Mouse (Mus musculus) C2C12 (cell line): ENCODE results near the gene Mrgbp. TPM values are rescaled to one million over a fixed set of nuclear protein-coding genes. Genes with fewer than 3 reads are reported as not detected.

Experiments
- H3K27me3 ChIP-seq: one replicate; pipeline ENCODE4 v1.6.1; 2011; ENCODE audit not compliant: control insufficient read depth, insufficient read depth, insufficient read length
- H3K36me3 ChIP-seq: one replicate; pipeline ENCODE4 v1.6.1; 2011; ENCODE audit not compliant: control insufficient read depth, insufficient read depth
- H3K4me3 ChIP-seq: one replicate; pipeline ENCODE4 v1.5.1; 2011; ENCODE audit warnings: mild to moderate bottlenecking, control low read depth; ENCODE audit not compliant: poor library complexity, insufficient read depth, severe bottlenecking
- H3K79me2 ChIP-seq: one replicate; pipeline ENCODE4 v1.6.1; 2011; ENCODE audit not compliant: control insufficient read depth, insufficient read depth
- H3K79me3 ChIP-seq: one replicate; pipeline ENCODE4 v1.6.1; 2011; ENCODE audit warnings: low read depth, control low read depth
- H3ac ChIP-seq: one replicate; pipeline ENCODE3; 2011; ENCODE audit warnings: low read depth; ENCODE audit not compliant: control insufficient read depth, insufficient read length
- CEBPB ChIP-seq: IDR thresholded peaks from one replicate; pipeline ENCODE4 v1.6.1; 2011; ENCODE audit warnings: low read depth, mild to moderate bottlenecking, control low read depth, moderate library complexity
- CTCF ChIP-seq: IDR thresholded peaks from one replicate; pipeline ENCODE4 v1.5.1; 2011; ENCODE audit not compliant: control insufficient read depth, insufficient read depth, insufficient read length
- FOSL1 ChIP-seq: IDR thresholded peaks from one replicate; pipeline ENCODE4 v1.8.0; 2011; ENCODE audit warnings: mild to moderate bottlenecking, low read length; ENCODE audit not compliant: poor library complexity, insufficient read depth, severe bottlenecking
- MAX ChIP-seq: IDR thresholded peaks from one replicate; pipeline ENCODE4 v1.6.1; 2011; ENCODE audit warnings: mild to moderate bottlenecking, control low read depth
- MYOD1 ChIP-seq: IDR thresholded peaks from one replicate; pipeline ENCODE4 v1.6.1; 2011; ENCODE audit warnings: low read depth; ENCODE audit not compliant: control insufficient read depth, insufficient read length
- MYOG ChIP-seq: IDR thresholded peaks from one replicate; pipeline ENCODE4 v1.6.1; 2011; ENCODE audit not compliant: control insufficient read depth, insufficient read length; ENCODE audit errors: extremely low read depth
- USF1 ChIP-seq: IDR thresholded peaks from one replicate; pipeline ENCODE4 v1.6.1; 2011; ENCODE audit warnings: low read depth, mild to moderate bottlenecking, control low read depth, moderate library complexity
- polyA plus RNA-seq: library from polyadenylated mRNA; unstranded; fragments of >200 nt; fragmentation: generic; extraction: Trizol; gene quantifications from one replicate; pipeline ENCODE4 v1.2.1, GENCODE M21; 2012; ENCODE audit warnings: missing spikeins

Gene Mrgbp
- polyA plus RNA-seq, 1 experiment, result 19.2 TPM

DNA sequence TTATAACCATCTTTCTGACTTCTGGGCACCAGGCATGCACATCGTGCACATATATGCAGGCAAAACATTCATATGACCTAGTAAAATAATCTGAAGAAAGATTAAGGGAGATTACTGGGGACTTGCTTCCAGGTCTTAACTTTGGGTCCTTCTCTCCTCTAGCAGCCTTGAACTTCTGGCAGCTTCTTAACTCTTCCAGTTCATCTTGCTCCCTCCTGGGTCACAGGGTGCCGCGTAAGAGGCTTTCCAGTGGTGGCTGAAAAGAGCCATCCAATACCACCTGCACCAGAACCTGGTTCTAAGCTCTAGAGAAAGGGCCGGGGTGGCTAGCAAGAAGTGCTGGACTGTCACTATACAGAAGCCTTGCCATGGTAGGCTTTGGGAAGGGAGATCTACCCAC, 16.4 kb downstream of the Mrgbp start, which contains the start of gene Col9a3:
Col9a3 (plus strand) TSS at position 301 of the 400 bp plus-strand sequence.
- Histone ChIP-seq H3K27me3 (no peaks in the 10 kb centered on the region), H3K4me3 (no peak within 1 kb of the TSS), H3K79me3 (no peaks in the 10 kb centered on the region), H3K36me3 (peaks cover 18% of the 10 kb centered on the region), H3ac (no peak within 1 kb of the TSS), H3K79me2 (no peaks in the 10 kb centered on the region)
- TF ChIP-seq USF1 (no peak), MAX (no peak), MYOD1 (no peak), CTCF (no peak), MYOG (no peak), FOSL1 (no peak), CEBPB (no peak)

DNA sequence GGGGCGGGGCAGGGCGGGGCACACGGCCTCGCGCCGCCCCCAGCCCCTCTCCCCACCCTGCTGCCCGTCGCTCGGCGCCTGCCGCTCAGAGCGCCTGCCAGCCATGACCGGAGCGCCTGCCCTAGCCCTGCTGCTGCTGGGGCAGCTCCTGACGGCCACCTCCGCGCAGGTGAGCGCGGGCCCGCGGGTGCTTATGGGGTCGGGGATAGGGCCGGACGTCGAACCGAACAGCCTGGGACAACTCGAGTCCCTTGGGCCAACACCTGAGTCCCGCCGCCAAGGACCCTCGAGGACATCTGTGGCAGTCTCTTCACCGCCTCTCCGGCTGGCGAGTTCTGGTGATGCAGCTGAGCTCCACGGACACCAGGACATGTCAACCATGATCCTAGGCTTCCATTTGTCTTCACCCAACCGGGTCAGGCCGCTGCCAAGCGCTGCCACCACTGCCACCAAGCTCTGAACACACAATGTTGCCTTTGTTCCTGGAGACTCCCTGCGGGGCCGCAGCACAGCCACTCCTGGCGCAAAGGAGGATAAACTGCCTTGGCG, 17.1 kb downstream of the Mrgbp start:
- Histone ChIP-seq H3K27me3 (no peaks in the 10 kb centered on the region), H3K79me2 (no peaks in the 10 kb centered on the region), H3K79me3 (no peaks in the 10 kb centered on the region), H3K4me3 (no peak overlapping the region), H3K36me3 (peaks cover 10% of the 10 kb centered on the region), H3ac (no peak overlapping the region)
- TF ChIP-seq MYOD1 (no peak), CTCF (no peak), MAX (no peak), USF1 (no peak), CEBPB (no peak), MYOG (no peak), FOSL1 (no peak)

- no peaks in the 10 kb centered on the region for H3K79me3 ChIP-seq
- H3K4me3 ChIP-seq, result no peak overlapping the region
- no peaks in the 10 kb centered on the region for H3K36me3 ChIP-seq
- TF ChIP-seq USF1 (no peak), CEBPB (no peak), MYOD1 (no peak)
- H3K27me3 ChIP-seq, result no peaks in the 10 kb centered on the region
- no peaks in the 10 kb centered on the region for H3K79me2 ChIP-seq
- H3ac ChIP-seq, result no peak overlapping the region
Measured at GRCm38 (mm10) chr2:180600569-180601021, 19.5 kb downstream of the Mrgbp start.

GRCm38 (mm10) chr2:180604781-180605180, 23.7 kb downstream of the Mrgbp start:
- H3K4me3 ChIP-seq, result no peak overlapping the region
- no peaks in the 10 kb centered on the region for H3K79me3 ChIP-seq
- H3K79me2 ChIP-seq, result no peaks in the 10 kb centered on the region
- H3ac ChIP-seq, result no peak overlapping the region
- peaks cover 27% of the 10 kb centered on the region for H3K27me3 ChIP-seq
- no peaks in the 10 kb centered on the region for H3K36me3 ChIP-seq
- no peak for TF ChIP-seq MAX
- no peak for TF ChIP-seq USF1
- no peak for TF ChIP-seq MYOG
- TF ChIP-seq CTCF, result no peak
- TF ChIP-seq MYOD1, result no peak
- TF ChIP-seq CEBPB, result no peak
- no peak for TF ChIP-seq FOSL1

GRCm38 (mm10) chr2:180610283-180610682, 29.2 kb downstream of the Mrgbp start:
- H3K4me3 ChIP-seq, result no peak overlapping the region
- H3K36me3 ChIP-seq, result no peaks in the 10 kb centered on the region
- peaks cover 49% of the 10 kb centered on the region for H3K27me3 ChIP-seq
- no peak overlapping the region for H3ac ChIP-seq
- TF ChIP-seq FOSL1 (no peak), MYOD1 (no peak), CEBPB (no peak), MYOG (no peak), MAX (no peak)
- no peaks in the 10 kb centered on the region for H3K79me2 ChIP-seq
- H3K79me3 ChIP-seq, result no peaks in the 10 kb centered on the region

- TF ChIP-seq MYOD1 (no peak), CTCF (no peak), USF1 (no peak), MAX (no peak), MYOG (no peak)
- H3K27me3 ChIP-seq, result peaks cover 58% of the 10 kb centered on the region
- no peaks in the 10 kb centered on the region for H3K79me3 ChIP-seq
- no peak overlapping the region for H3K4me3 ChIP-seq
- no peak overlapping the region for H3ac ChIP-seq
- no peaks in the 10 kb centered on the region for H3K79me2 ChIP-seq
- no peaks in the 10 kb centered on the region for H3K36me3 ChIP-seq
Measured at GRCm38 (mm10) chr2:180611882-180612281, 30.8 kb downstream of the Mrgbp start.

Other genes with a start within 250 kb of the Mrgbp start
- not detected for gene Gata5, start 246.6 kb upstream of the Mrgbp start, polyA plus RNA-seq
- 7.4 TPM for gene Slco4a1, start 125.1 kb upstream of the Mrgbp start, polyA plus RNA-seq
- gene Ntsr1, start 81.3 kb upstream of the Mrgbp start, polyA plus RNA-seq, result not detected
- gene Ogfr, start 7.9 kb downstream of the Mrgbp start, polyA plus RNA-seq, result 61.5 TPM
- 0.21 TPM for gene Col9a3, start 16.5 kb downstream of the Mrgbp start, polyA plus RNA-seq
- gene Tcfl5, start 61.4 kb downstream of the Mrgbp start, polyA plus RNA-seq, result not detected
- gene Dido1, start 128.7 kb downstream of the Mrgbp start, polyA plus RNA-seq, result 11.0 TPM
- 35.5 TPM for gene Gid8, start 128.8 kb downstream of the Mrgbp start, polyA plus RNA-seq
- gene Slc17a9, start 144.0 kb downstream of the Mrgbp start, polyA plus RNA-seq, result 0.04 TPM
- 0.01 TPM for gene Bhlhe23, start 195.6 kb downstream of the Mrgbp start, polyA plus RNA-seq